Mouse (Mus musculus) CH12.LX (cell line): ENCODE data around the gene Tnnt1.

ENCODE experiments used
- NRF1 ChIP-seq: IDR thresholded peaks from 2 replicates; pipeline ENCODE4 v1.6.1; 2014; ENCODE audit warnings: low read depth, mild to moderate bottlenecking, inconsistent platforms, low read length, improper control_type of control experiment, moderate library complexity
- POLR2A ChIP-seq: IDR thresholded peaks from 2 replicates; pipeline ENCODE4 v1.6.1; 2011; ENCODE audit warnings: low read depth, mild to moderate bottlenecking, improper control_type of control experiment, low read length

GRCm38 (mm10) chr7:4470275-4471178 is 45.7 kb downstream of the Tnnt1 start:
- no peak for TF ChIP-seq POLR2A
- no peak for TF ChIP-seq NRF1
